Mouse (Mus musculus) naive thymus-derived CD4-positive, alpha-beta T cell, adult 2 months (primary cell): ENCODE data around the gene Skor1.

Experiments used
- DNase-seq: peaks from one replicate; pipeline ENCODE4 v3.0.0-alpha.2; 2011; ENCODE audit warnings: low read depth

The Skor1 gene

GRCm38 (mm10) chr9:63133659-63134058 is 15.1 kb downstream of the Skor1 start:
- no peak for DNase-seq

DNA sequence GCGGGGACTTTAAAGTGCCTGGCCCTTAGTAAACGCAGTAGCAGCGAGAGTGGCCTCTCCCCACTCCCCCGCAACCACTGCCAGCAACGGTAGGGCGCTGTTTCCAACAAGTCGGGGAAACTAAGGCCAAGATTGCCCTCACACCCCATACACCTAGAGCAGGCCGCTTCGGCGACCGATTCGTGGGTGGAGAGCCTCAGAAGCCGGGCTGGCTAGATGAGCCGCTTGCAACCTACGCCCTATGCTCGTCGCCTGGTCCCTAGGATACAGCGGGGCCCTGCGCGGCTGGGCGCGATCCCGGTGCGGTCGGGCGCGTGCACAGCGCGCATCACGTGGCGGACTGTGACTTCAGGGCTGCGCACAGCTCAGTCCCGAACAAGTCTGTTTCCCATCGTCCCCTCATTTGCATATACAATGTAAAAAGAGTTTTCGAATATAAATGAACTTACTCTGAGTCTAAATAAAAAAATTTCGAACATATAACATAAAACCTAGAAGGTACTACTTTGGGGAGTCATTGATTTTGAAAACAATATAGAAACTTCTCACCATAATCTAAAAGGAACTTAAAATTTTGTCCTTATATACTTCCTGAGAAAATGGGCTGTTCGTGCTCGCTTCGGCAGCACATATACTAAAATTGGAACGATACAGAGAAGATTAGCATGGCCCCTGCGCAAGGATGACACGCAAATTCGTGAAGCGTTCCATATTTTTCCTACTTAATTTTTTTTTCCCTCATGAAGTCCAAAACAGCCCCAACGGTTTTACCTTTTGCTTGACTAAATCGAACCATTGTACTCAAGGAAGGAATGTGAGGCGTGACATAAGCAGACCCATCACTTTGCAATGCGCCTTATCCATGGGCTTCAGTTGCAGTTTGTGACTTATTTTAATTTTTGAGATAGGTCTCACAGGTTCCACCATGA is 15.8 kb downstream of the Skor1 start:
- DNase-seq: peak; percentile 97

DNA sequence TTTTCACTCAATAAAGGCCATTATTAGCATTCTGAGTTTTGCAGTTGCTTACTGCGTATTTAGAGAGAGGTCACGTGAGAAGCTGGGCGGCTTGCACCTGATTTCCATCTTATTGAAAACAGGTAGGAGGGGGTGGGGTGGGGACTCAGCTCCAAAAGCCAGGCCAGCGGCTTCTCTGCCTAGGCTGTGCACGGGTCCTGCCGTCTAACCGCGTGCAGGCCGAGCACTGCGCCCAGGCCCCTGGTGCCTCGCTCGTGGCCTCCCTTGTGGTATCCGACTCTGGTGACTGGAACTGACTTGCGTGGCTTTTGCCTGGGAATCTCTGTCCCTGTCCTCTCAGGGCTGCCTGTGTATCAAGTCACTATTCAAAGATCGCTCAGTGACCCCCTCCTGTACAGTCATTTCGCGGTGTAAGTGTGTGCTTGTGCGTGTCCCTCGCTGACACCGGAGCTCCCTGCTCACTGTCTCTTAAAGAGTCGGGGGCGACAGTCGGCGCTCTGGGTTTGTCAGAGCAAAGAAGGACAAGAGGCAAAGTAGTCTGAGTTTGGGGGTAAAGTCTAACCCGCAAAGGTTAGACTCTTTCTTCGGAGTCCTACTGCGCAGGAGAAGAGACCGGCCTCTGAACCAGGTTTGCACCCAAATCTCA is 16.7 kb downstream of the Skor1 start:
- DNase-seq: peak; percentile 72

- no peak for DNase-seq
Observed at GRCm38 (mm10) chr9:63129641-63130041, 19.1 kb downstream of the Skor1 start.

DNA sequence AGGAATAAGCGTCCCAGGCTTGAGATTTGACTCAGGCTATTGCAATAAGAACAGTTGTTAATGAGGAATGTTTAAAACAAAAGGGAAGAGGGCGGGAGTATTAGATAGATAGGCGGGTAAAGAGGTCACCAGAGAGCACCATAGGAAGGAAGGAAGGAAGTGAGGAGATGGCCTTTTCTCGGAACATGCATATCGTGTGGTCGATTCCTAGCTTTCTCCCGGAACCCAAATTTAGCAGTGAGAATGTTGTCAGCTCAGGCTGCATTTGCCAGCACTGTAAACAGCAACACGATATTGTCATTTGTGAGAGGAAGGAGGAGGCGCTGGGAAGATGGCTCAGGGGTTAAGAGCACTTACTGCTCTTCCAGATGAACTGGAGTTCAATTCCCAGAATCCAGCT is 24.2 kb downstream of the Skor1 start:
- DNase-seq: no peak

DNA sequence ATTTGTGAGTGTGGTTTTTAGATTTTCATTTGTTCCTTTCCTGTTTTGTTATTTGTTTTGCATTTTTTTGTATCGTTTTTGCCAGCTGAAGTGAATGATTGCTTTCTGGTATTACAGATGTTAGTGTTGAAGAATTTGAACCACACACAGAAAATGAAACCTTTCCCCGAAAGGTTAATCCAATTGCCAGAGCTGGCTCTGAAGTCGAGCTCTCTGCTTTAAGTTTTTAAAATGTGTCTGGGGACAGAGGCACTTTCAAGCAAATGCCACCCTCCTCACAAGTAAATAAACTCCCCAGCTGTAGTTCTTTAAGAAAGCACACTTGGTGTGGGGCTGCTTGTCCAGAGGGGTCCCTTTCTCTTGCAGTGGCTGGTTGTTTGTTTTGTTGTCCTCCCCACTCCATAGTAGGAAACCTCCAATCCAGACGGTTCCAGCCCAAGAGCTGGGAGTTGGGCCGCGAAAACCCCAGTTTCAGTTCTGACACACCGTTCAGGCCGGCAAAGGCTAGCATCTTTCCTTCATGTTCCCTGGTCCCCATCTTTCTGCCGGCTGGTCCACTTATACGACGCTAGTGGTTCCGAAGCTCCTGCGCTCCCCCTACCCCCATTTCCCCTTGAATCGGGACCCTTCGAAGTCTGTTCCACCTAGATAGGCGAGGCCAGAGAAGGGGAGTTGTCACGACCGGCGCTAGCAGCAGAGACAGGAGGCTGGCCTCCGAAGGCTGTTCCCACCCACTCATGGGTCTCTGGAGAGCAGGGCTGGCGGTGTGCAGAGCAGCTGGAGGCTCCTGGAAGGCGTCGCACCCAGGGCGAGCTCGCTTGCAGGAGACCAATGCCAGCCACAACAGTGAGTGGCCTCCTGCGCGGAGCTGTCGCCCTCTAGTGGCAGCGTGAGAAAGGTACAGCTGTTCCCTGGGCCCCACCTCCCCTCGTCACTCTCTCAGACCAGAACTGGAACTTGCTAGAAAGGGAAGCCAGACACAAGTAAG is 25.0 kb downstream of the Skor1 start:
- DNase-seq: peak; percentile 94

GRCm38 (mm10) chr9:63122161-63122833 is 26.5 kb downstream of the Skor1 start:
- no peak for DNase-seq

DNA sequence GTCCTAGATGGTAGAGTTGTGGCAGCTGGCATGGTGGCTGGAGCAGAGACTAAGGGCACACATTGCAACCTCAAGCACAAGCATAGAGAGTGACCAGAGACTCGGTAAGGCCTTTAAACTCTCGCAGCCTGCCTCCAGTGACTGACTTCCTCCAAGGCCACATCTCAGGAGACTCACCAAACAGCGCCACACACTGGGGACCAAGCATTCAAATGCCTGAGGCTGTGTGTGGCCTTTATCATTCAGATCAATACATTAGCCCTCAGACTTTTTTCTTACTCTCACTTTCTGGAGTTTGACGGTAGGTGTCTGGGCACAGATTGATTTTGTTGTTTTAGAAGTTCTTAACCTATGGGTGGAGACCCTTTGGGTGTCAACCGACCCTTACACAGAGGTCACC is 30.4 kb downstream of the Skor1 start:
- no peak for DNase-seq

- DNase-seq: no peak
Observed at GRCm38 (mm10) chr9:63112514-63112913, 36.2 kb downstream of the Skor1 start.

- no peak for DNase-seq
Observed at GRCm38 (mm10) chr9:63109782-63110087, 39.0 kb downstream of the Skor1 start.

DNA sequence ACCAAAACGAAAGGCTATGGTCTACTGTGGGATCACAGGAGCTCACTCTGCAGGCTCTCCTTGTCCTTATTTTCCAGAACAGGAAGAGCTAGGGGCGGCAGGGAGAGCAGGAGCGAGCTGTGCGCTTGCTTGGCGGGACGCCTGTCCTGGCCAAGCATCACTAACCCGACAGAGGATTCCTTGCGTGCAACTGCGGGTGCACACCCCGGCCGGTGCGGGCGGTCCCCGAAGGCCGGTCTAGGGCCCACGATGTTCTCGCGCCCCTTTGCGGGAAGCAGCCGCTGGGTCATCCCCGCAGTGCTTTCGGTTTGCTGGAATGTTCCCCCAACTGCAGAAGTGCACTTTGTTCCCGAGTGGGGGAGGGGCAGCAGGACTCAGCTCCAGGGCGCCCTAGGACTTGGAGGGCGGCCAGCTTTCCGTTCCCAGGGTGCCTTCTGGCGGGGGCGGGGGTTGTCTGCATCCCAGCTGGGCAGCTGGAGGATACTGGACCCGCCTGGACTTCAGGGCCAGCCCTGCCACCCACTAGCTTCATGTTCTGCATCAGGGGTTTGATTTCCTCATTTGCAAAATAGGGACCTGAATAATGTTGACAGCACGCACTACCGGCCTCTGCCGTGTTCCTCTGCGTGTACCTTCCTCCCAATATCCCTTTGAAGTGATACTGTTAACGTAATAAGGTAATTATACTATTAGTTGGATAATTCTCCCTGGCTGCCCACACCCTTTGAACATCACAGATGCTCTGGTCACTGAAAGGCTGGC is 39.6 kb downstream of the Skor1 start:
- DNase-seq: peak; percentile 33

DNA sequence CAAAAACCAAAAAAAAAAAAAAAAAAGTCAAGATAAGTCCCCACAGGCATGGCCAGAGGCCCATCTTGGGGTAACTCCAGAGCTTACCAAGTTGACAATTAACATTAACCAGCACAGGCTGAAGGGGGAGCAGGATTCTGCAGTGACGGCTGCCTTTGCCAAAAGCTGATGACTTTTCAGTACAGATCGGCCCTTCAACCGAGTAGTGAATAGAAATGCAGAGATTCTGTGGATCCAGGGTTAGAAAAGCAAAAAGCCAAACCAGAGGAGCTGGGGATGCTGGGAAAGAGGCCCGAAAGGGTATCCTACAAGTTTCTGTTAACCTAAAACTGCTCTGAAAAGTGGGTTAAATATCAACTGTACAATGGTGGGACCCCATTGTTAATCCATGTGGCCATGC is 40.2 kb downstream of the Skor1 start:
- no peak for DNase-seq

DNA sequence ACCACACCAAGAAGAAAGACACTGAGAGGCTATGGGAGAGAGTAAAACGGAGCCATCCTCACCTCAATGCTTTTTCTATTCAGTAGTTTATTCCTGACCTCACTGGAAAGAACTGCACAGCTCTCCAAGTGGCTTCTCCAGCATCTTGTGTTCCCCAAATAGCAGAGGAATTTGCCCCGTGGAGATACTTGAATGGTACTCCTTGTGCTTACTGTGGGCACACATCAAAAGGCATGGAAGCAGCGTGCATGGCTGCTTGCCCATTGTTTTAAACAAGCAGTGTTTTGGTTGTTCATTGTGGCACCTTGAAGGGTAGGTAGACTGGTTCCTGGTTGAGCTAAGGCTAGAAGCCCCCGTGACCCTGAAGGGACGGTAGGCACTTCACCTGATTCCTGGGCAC is 48.1 kb downstream of the Skor1 start:
- DNase-seq: no peak

GRCm38 (mm10) chr9:63099876-63100275 is 48.9 kb downstream of the Skor1 start:
- DNase-seq: no peak

GRCm38 (mm10) chr9:63099344-63099743 is 49.4 kb downstream of the Skor1 start:
- DNase-seq: no peak

DNA sequence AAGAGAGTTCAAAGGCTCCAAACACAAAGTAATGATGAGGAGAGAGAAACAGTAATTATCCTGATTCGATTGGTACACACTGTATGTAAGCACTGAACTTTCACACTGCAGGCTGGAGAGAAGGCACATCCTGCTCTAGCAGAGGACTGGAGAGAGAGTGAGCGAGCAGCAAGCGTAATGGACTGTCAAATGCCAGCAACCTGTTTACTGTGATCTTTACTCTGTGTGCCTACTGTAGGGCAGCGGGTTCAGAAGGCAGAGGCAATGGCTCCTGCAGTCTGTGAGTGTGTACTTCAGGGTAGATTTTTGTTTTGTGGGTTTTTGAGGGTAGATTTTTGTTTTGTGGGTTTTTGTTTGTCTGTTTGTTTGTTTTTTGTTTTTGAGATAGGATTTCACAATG is 49.9 kb downstream of the Skor1 start:
- DNase-seq: no peak

GRCm38 (mm10) chr9:63097204-63097603 is 51.6 kb downstream of the Skor1 start:
- no peak for DNase-seq

GRCm38 (mm10) chr9:63094030-63094429 is 54.7 kb downstream of the Skor1 start:
- DNase-seq: no peak

DNA sequence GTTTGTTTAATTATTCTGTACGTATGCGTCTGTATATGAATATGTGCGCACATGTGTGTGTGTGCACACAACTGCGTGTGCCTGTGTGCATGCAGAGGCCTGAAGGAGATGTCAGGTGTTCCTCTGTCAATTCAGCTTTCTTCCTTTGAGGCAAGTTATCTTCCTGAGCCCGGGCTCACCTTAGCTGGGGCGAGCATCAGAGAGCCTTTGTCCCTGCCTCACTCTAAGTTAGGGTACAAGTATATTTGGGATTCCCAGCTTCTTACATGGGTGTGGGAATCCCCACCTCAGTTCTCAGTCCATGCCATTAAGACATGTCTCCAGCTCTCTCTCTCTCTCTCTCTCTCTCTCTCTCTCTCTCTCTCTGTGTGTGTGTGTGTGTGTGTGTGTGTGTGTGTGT is 56.2 kb downstream of the Skor1 start:
- DNase-seq: peak; percentile 40

DNA sequence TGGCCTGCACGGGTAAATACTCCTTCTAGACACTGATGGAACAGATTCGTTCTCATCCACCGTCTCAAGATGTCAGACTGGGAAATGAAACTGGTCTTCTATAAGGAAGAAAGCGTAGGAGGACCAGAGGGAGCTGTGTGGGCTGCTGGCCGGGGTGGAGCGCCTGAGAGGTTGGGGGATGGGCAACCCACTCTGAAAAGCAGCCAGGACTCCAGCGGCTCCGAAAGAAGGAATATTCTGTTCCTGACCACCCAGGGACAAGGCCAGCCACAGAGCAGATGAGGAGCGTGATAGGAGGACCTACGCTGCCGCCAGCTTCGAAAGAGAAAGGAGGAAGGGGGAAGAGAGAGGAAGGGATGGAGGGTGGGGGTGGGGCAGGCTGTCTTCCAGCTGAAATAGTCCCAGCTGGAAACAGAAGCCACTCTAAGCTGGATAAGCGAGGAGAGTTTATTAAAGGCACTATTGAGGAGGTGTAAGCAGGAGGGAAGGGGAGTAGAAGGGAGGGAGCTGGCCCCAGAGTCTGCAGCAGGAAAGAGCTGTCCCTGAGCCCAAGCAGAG is 56.7 kb downstream of the Skor1 start:
- no peak for DNase-seq
